Mouse (Mus musculus) fat pad, adult 2 months (tissue): ENCODE measurements at regions not wholly inside any gene's neighbourhood (a gene's known extent, or its start where the extent isn't known, plus 50 kb on each side); places are given as distances from the start of the nearest gene placed in this dataset.

ENCODE experiments used
- DNase-seq: peaks from one replicate; pipeline ENCODE4 v3.0.0-alpha.2; 2011; ENCODE audit warnings: low read depth, low spot score; ENCODE audit errors: extremely low read depth

- no peak for DNase-seq
These were observed 440.6 kb downstream of the Nebl start for GRCm38 (mm10) chr2:17290709-17291108.

DNA sequence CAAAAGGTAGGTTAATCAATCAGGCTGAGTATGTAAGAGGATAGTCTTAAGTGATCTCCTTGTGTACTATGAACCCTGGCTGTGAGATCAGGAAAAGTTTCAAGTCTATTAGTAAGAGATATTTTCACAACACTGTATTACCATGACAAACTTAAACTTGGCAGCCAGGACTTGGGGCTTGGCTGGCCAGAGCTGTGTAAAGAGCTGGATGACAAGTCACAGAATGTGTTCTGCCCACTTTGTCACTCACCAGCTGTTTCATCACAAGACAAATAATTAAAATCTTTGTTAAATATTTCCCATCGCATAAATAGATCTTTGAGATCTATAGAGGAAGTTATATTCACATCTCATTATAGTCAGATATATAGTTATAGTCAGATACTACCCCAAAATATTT, 443.7 kb downstream of the Nebl start:
- no peak for DNase-seq

DNA sequence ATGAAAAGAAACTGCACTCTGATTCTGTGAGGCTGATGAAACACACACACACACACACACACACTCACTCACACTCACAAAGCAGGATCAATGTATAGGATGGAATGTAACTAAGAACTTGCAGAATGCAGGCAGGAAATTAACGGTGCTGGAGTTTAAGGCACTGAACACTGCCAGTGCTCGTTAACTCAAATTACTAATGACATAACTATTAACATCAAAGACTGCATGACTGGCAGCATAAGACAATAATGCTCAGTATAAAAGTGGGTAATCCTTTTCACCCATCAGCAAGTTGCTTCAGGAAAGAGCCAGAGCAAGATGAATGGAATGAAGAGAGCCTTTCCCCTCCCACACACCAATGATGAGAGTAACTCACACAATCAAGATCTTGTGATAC, 481.3 kb downstream of the Nebl start:
- peak; percentile 14 for DNase-seq

- no peak for DNase-seq
These were observed 485.4 kb downstream of the Nebl start for GRCm38 (mm10) chr2:17245821-17246220.

- DNase-seq = no peak
These were observed 515.7 kb downstream of the Nebl start for GRCm38 (mm10) chr2:17215607-17216006.

DNA sequence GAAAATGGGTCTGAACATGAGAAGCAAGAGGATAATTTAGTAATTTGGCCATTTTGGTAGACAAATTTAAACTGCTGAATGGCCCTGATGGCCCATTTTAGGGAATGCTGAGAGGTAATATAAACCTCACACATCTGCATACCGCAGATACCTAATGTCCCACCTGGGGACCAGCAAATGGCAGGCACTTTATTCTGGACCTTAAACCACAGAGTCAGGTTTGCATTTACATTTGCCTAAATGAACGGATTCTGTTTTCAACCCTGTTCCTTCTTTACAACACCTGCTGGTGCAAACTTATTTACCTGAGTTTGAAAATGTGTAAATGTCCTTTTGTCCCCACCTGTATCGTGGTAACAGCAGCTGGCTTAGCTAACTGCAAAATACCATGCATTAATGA, 516.4 kb downstream of the Nebl start:
- no peak for DNase-seq

DNA sequence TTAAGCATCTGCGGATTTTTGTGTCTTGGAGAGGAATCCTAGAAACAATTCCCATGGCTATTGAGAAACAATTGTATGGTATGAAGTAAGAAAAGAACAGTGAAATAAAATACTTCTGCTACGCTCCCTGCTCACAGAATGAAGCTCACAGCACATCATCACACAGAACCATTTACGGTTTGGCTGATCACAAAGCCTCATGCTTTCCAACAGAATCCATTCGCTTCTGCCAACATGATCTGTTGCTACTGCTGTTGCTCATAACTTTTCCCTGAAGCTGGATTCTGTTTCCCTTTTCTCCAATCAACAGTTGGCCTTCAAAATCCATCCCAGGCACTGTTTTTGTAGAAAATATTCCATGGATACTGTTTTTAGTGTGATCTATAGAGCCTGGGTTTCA, 518.7 kb downstream of the Nebl start:
- no peak for DNase-seq

- no peak for DNase-seq
These were observed 520.2 kb downstream of the Nebl start for GRCm38 (mm10) chr2:17211105-17211504.

GRCm38 (mm10) chr2:17193611-17194010, 537.7 kb downstream of the Nebl start:
- DNase-seq = no peak

DNA sequence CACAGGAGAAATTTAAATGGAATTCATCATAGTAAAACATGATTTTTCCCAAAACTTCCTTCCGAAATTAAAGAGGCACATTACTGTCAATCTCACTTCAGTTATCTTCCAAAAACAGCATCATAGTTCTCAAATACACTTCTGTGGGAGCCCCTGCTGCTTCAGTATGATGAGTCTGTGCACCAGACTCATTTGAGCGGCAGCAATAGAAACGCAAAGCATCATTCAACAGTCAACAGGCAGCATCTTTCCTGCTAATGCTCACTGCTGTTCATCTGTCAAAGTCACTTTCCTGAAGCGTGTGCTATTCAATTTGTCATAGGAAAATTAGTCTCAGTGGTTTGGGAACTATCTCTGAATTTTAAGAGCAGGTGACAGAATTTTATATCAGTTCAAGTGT, 542.1 kb downstream of the Nebl start:
- no peak for DNase-seq

GRCm38 (mm10) chr2:17187822-17188221, 543.4 kb downstream of the Nebl start:
- no peak for DNase-seq

DNA sequence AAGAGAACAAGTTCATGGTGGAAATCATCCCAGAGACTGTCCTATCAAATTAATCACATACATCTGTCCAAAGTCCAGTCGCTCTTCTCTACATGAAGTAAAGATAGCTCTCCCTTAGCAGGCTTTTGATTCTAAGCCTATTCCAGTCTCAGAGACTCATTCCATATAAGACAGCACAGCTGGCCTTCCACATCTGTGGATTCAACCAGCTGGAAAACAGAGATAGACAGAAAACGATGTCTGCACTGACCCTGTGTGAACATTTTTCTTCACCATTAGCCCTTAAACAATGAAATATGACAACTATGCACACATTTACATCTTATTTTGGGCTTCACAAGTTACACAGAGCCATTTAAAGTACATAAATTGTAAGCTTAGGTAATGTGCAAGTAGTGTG, 547.6 kb downstream of the Nebl start:
- DNase-seq = no peak

DNA sequence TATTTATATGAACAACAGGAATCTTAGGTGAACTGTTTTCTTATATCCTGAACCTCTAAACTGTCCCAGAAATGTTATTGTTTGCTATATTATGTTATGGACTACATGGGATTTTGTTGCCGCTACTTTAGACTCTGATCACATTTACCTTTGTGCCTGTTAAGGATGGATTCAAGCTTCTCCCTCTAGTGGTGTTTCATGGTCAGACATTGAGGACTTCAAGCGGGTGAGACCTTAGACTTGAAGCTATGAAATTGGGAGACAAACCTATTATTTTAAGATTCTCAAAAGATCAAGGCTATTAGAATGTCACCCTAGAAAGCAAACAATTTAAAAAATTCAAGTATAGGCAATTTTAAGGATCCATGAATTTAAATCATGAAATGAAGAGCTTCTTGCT, 549.7 kb downstream of the Nebl start:
- no peak for DNase-seq

DNA sequence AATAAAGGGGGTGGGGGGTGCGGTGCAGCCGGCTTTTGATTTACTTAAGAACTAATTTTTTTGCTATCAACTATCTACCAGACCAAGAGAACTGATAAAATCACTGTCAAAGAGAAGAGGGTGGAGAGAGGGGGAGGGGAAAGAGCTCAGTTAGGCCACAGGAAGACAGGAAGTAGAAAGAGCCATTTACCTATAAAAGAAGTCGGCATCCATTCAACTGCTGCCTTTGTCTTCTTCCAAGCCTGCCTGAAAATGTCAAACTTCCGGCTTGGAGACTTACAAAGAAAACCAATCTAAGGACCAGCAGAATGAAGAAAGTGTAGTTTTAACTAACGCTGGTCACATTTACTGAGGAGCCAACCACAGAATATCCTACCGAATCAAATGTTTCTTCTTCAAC, 562.4 kb downstream of the Nebl start:
- DNase-seq = no peak

GRCm38 (mm10) chr2:17165016-17165415, 566.2 kb downstream of the Nebl start:
- no peak for DNase-seq

DNA sequence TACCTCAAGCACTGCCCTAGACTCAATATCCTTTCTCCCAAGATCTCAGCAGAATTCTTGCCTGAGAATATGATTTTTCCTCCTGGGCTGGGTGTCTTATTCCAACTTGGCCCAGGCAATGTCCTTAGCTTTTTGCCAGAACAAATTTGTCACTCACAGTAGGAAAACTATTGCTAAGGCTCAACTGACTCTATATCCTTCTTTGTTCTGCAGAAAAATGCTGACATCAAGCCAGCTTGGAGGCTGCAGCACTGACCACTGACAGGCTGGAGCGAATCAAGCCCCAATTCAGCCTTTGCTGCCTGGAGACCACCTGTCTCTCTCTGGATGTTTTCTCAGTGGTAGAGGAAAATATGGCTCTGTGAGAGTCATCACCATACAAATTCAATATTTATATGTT, 572.8 kb downstream of the Nebl start:
- no peak for DNase-seq

GRCm38 (mm10) chr2:17157336-17157735, 573.9 kb downstream of the Nebl start:
- DNase-seq = no peak

- no peak for DNase-seq
These were observed 575.7 kb downstream of the Nebl start for GRCm38 (mm10) chr2:17155596-17155995.

DNA sequence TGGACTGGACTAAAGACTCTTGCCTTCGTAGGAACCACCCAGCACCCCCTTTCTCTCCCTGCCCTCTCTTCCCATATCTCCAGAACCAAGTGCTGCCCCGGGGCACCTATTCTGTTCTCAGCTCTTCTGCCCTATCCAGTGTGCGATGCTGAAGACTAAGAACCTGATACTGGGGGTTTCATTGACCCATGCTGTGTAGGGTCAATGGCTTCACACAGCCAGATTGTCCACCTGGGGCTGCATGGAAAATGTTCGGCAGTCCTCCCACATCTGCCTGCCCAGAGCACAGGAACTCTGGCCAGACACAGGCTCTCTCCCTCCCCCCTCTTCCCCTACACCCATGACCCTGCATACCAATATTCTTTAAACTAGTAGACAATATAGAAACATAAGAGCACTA, 607.6 kb downstream of the Nebl start:
- no peak for DNase-seq

DNA sequence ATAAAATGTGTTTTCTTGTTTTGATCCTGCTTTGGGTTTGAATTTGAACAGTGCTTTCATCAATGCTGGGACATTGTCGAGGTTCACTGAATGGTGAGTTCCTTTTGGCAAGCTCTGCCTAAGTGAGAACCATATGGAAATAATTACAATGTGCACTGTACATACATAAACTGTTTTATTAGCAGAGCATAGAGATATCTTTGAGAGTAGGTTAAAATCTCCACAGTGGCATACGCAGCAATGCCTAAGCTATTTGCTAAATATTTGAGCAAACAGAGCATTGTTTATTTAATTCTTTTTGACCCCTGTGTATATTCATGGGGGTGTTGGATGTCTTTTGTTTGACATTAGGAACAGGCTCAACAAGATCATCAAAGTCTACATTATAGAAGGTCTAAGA, 614.0 kb downstream of the Nebl start:
- no peak for DNase-seq

- no peak for DNase-seq
These were observed 620.1 kb downstream of the Nebl start for GRCm38 (mm10) chr2:17111177-17111576.

- no peak for DNase-seq
These were observed 630.1 kb downstream of the Nebl start for GRCm38 (mm10) chr2:17101161-17101560.

DNA sequence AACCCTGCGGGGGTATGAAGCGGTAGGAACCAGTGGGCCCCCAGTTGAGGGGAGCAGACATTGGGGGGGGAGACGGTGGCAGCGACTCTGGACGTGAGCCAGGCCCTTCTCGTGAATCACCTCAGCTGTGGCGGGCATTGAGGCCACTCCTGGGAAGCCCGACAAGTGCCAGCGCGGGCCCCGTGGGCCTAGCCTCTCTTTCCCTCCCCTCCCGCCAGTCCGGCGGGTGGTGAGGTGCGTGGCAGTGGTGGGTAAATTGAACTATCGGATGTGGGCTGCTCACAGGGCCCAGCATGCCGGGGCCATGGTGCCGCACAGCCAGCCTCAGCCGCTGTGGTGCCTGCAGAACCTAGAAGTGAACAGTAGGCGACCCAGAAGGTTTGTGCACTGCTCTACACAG, 633.7 kb downstream of the Nebl start:
- no peak for DNase-seq

DNA sequence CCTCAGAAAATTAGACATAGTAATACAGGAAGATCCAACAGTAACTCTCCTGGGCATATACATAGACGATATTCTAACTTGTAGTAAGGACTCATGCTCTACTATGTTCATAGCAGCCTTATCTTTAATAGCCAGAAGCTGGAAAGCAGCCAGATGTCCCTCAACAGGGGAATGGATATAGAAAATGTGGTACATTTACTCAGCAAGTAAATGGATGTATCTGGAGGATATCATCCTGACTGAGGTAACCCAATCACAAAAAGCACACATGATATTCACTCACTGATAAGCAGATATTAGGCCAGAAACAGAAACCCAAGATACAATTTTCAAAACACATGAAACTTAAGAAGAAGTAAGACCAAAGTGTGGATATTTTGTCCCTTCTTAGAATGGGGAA, 639.8 kb downstream of the Nebl start:
- DNase-seq = no peak
